Mouse (Mus musculus) kidney, adult 2 months (tissue): ENCODE results near the gene Fam81a. TPM values are rescaled to one million over a fixed set of nuclear protein-coding genes. Genes with fewer than 3 reads are reported as not detected.

Experiments used
- DNase-seq: peaks from one replicate; pipeline ENCODE4 v3.0.0; 2021
- H3K27ac ChIP-seq: fragments of 200-500 bp; 2 replicates; pipeline ENCODE4 v1.5.1; 2012; ENCODE audit warnings: low read depth, low read length, control low read depth, inconsistent platforms; ENCODE audit not compliant: insufficient read depth
- H3K27me3 ChIP-seq: fragments of 200-500 bp; replicated peaks from 2 replicates; pipeline ENCODE4 v1.6.1; 2012; ENCODE audit warnings: mild to moderate bottlenecking, moderate library complexity, low read length, inconsistent platforms; ENCODE audit not compliant: control insufficient read depth, insufficient read depth
- H3K36me3 ChIP-seq: fragments of 200-500 bp; 2 replicates; pipeline ENCODE4 v1.6.1; 2012; ENCODE audit warnings: mild to moderate bottlenecking, moderate library complexity, low read length, inconsistent platforms; ENCODE audit not compliant: control insufficient read depth, insufficient read depth
- H3K4me1 ChIP-seq: fragments of 200-500 bp; 2 replicates; pipeline ENCODE4 v1.6.1; 2011; ENCODE audit warnings: low read length; ENCODE audit not compliant: control insufficient read depth, insufficient read depth
- H3K4me3 ChIP-seq: fragments of 200-500 bp; 2 replicates; pipeline ENCODE4 v1.5.1; 2011; ENCODE audit warnings: mild to moderate bottlenecking, low read depth, low read length, control low read depth; ENCODE audit not compliant: insufficient read depth
- CTCF ChIP-seq: fragments of 200-500 bp; conservative IDR thresholded peaks from 2 replicates; pipeline ENCODE4 v1.5.1; 2011; ENCODE audit warnings: low read depth, mild to moderate bottlenecking, control low read depth, low read length, moderate library complexity, mixed read lengths; ENCODE audit not compliant: insufficient read depth, insufficient read length
- POLR2A ChIP-seq: fragments of 200-500 bp; IDR thresholded peaks from one replicate; pipeline ENCODE4 v1.6.1; 2011; ENCODE audit warnings: low read depth, low read length, control low read depth
- WGBS: fragments of 180-500 bp; shearing (Covaris S2); methylation state at CpG from one replicate; pipeline ENCODE4 v1.1.7; 2018; 5-methylcytosine and 5-hydroxymethylcytosine counted together
- polyA plus RNA-seq: library from polyadenylated mRNA; depleted of rRNA; stranded (reverse); fragments of >200 nt; gene quantifications from 2 replicates; pipeline ENCODE4 v1.2.3, GENCODE M21; 2012

Gene Fam81a
- polyA plus RNA-seq, 1 experiment, result 12.4 TPM

GRCm38 (mm10) chr9:70053411-70053810 is 88.9 kb downstream of the Fam81a start:
- no peak for DNase-seq
- H3K27ac ChIP-seq, result no peak overlapping the region
- no peaks in the 10 kb centered on the region for H3K4me1 ChIP-seq
- no peak overlapping the region for H3K4me3 ChIP-seq
- no peaks in the 10 kb centered on the region for H3K36me3 ChIP-seq
- H3K27me3 ChIP-seq, result no peaks in the 10 kb centered on the region
- TF ChIP-seq POLR2A (no peak), CTCF (no peak)
- 32% methylated on average over 3 of the region's 3 CpGs for WGBS

DNA sequence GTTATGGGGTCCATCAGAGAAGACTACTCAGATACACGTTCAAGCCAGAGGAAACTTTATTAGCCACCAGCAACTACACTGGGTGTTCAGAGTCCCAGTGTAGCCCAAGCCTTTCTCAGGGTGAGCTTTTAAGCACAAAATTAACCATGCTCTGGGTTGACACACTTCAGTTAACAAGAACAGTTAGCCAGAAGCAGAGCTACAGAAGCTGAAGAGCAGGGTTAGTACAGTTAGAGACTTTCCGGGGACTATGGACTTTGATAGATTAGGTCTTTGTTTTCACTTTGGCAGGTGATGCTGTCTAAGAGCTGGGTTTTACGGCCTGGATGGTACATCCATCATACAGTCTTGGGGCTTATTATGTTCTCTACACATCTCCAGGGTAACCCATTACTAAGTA is 89.6 kb downstream of the Fam81a start:
- Histone ChIP-seq H3K36me3 (no peaks in the 10 kb centered on the region), H3K4me3 (no peak overlapping the region), H3K4me1 (no peaks in the 10 kb centered on the region), H3K27ac (no peak overlapping the region), H3K27me3 (no peaks in the 10 kb centered on the region)
- DNase-seq, result peak; percentile 65
- TF ChIP-seq POLR2A (no peak), CTCF (no peak)
- 37% methylated on average over 3 of the region's 3 CpGs for WGBS

DNA sequence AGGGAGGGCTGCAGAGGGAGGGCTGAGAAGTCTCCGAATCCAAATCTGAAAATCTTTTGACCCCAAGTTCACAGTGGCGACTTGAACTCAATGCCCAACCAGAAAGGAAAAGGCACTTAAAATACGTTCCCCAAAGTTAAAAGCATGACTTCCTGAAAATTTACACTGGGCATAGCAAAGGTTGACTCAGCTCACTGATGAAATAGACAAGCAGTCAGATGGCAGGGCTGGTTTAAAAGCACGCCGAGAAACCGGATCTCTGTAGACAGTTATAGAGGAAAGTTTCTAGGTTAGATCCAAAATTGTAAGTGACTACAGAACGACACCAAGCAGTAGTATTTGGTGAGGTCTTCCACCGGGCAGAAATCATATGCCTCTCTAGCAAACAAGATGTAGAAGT is 92.5 kb downstream of the Fam81a start:
- no peaks in the 10 kb centered on the region for H3K4me1 ChIP-seq
- H3K27me3 ChIP-seq, result no peaks in the 10 kb centered on the region
- no peak for TF ChIP-seq CTCF
- TF ChIP-seq POLR2A, result no peak
- H3K36me3 ChIP-seq, result no peaks in the 10 kb centered on the region
- H3K27ac ChIP-seq, result no peak overlapping the region
- 21% methylated on average over 8 of the region's 8 CpGs for WGBS
- peak; percentile 5 for DNase-seq
- H3K4me3 ChIP-seq, result no peak overlapping the region

GRCm38 (mm10) chr9:70049416-70049783 is 93.0 kb downstream of the Fam81a start:
- Histone ChIP-seq H3K4me1 (no peaks in the 10 kb centered on the region), H3K36me3 (no peaks in the 10 kb centered on the region), H3K27ac (no peak overlapping the region), H3K27me3 (no peaks in the 10 kb centered on the region), H3K4me3 (no peak overlapping the region)
- 55% methylated on average over 3 of the region's 3 CpGs for WGBS
- TF ChIP-seq CTCF (no peak), POLR2A (no peak)
- no peak for DNase-seq

GRCm38 (mm10) chr9:70048751-70049415 is 93.5 kb downstream of the Fam81a start:
- Histone ChIP-seq H3K36me3 (no peaks in the 10 kb centered on the region), H3K27me3 (no peaks in the 10 kb centered on the region), H3K4me3 (no peak overlapping the region), H3K4me1 (no peaks in the 10 kb centered on the region), H3K27ac (no peak overlapping the region)
- TF ChIP-seq CTCF (no peak), POLR2A (no peak)
- WGBS, result 68% methylated on average over 6 of the region's 6 CpGs
- DNase-seq, result peak; percentile 44

DNA sequence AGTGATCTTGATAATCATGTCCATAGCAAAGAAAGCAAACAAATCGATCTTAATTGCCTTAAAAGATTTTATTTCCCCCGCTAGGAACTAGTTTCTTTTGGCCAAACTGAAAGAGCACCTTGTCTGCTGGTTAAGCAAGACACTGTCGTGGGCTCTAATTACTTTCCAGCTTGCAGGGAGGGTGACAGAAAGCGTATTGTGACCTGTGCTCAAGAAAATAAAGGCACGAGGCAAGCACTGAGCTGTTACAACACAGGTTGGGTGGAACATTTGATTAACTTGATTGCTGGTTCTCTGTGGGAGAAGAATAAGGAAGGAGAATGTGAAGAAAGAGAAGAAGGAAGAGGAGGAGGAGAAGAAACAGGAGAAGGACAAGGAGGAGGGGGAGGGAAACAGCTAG is 94.1 kb downstream of the Fam81a start:
- no peak overlapping the region for H3K4me3 ChIP-seq
- TF ChIP-seq CTCF, result no peak
- TF ChIP-seq POLR2A, result no peak
- H3K27ac ChIP-seq, result no peak overlapping the region
- H3K36me3 ChIP-seq, result no peaks in the 10 kb centered on the region
- 65% methylated on average over 5 of the region's 5 CpGs for WGBS
- H3K27me3 ChIP-seq, result no peaks in the 10 kb centered on the region
- H3K4me1 ChIP-seq, result no peaks in the 10 kb centered on the region
- DNase-seq, result no peak

DNA sequence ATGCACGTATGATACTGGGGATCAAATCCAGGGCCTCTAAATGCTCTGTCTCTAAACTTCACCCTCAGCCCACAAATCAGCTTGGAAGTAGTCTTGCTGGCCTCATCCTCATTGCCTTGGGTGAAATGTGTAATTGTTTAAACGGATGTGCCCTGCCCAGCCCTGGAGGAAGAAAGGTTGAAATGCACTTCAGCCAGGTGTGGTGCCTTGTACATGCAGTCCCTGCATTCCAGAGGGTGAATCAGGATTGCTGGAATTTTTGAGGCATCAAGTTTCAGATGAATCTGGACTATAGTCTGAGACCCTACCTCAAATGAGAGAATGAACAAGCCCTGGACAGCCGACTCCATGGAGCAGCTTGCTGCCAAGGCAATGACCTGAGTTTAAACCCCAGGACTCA is 94.5 kb downstream of the Fam81a start:
- TF ChIP-seq CTCF, result no peak
- TF ChIP-seq POLR2A, result no peak
- no peak overlapping the region for H3K4me3 ChIP-seq
- no peaks in the 10 kb centered on the region for H3K27me3 ChIP-seq
- H3K4me1 ChIP-seq, result no peaks in the 10 kb centered on the region
- no peaks in the 10 kb centered on the region for H3K36me3 ChIP-seq
- no peak overlapping the region for H3K27ac ChIP-seq
- no peak for DNase-seq
- 49% methylated on average over 3 of the region's 3 CpGs for WGBS
